Mouse (Mus musculus) gastrocnemius, postnatal 4 days (tissue): ENCODE measurements around the gene Kcnk3. TPM values are rescaled to one million over a fixed set of nuclear protein-coding genes. Genes with fewer than 3 reads are reported as not detected.

Source experiments
- DNase-seq, 2 experiments: peaks; one replicate each; pipeline ENCODE4 v3.0.0; 2021 to 2022; ENCODE audit warnings: low spot score in 2 of 2, mixed read lengths in 2 of 2
- total RNA-seq, 2 experiments: library from RNA; stranded (reverse); gene quantifications; 2 replicates each; pipeline ENCODE4 v1.2.3; 2021

The Kcnk3 gene
- total RNA-seq, 2 experiments from 2014 or later, result 2.1 to 3.3 TPM

GRCm38 (mm10) chr5:30587101-30587500 lies 869 bp upstream of the Kcnk3 start:
- DNase-seq, result no peak

GRCm38 (mm10) chr5:30588301-30588968 lies 465 bp downstream of the Kcnk3 start:
- peak in 1 of 2 experiments; percentile 25 for DNase-seq

GRCm38 (mm10) chr5:30589069-30589468 lies 1.1 kb downstream of the Kcnk3 start:
- DNase-seq, result no peak

DNA sequence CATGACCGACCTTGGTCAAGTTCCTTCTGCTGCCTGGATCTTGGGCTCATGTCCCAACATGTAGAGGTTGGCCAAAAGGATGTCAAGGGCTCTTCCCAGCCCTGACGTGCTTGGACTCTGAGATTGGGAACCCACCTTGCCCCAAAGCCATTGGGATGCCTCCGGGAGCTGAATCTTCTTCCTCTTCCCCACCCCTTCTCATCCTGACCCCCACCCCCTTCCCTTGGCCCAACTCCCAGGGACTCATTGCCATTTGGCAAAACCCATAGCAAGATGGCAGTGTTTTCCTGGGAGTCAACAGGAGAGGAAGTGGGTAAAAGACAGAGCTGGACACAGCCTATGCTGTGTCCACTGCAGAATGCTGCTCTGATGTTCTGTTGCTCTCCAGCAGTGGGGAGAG lies 1.6 kb downstream of the Kcnk3 start:
- no peak for DNase-seq

GRCm38 (mm10) chr5:30590231-30590630 lies 2.3 kb downstream of the Kcnk3 start:
- no peak for DNase-seq

- no peak for DNase-seq
These were observed 3.3 kb downstream of the Kcnk3 start for GRCm38 (mm10) chr5:30591205-30591731.

DNA sequence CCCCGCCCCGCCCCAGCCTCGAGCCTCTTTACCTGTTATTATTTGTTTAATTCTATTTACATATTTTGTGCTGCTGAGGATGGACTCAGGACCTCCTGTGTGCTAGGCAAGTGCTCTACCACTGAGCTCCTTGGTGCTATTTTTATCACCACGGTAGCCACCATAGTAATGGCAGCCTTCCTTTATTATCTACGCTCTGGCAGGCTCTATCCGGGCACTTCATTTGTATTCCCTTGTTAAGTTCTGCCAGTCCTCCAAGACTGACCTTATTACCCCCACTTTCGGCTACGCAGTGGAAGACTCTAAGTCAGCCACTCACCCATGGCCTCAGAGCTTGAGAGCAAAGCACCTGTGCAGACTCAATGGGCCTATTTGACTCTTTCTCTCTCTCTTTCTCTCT lies 3.8 kb downstream of the Kcnk3 start:
- no peak for DNase-seq

DNA sequence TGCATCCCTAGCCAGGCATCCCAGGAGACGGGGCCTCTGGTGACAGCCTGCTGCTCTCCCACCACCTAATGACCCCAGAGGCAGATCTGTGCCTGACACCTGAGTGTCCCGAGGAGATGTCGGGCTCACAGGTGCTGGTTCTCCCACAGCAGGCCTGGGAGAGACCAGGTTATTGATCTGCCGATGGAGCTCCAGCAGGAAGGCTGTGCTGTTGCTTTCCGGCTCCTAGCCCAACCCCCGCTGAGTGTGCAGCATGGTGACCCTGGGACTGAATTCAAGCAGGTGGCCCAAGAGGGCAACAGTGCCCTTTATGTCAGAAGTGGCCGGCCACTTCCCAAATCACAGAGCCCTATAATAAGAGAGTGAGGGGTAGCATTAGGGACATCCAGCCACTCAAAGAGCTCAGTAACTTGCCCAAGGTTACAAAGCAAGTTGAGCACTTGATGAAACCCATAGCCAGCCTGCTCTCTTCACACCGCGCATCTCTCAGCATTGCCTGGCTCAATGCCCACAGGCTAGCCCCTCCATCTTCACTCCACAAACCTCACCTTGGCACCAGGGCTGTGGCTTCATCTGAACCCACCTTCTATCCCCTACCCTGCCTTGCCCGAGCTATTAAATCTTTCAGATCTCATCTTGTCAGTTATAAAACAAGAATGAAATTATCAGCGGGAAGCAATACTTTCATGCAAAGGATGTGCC lies 4.5 kb downstream of the Kcnk3 start:
- no peak for DNase-seq

- DNase-seq, result no peak
These were observed 5.4 kb downstream of the Kcnk3 start for GRCm38 (mm10) chr5:30593360-30593759.

GRCm38 (mm10) chr5:30593811-30594504 lies 6.0 kb downstream of the Kcnk3 start:
- no peak for DNase-seq

GRCm38 (mm10) chr5:30594953-30595560 lies 7.1 kb downstream of the Kcnk3 start:
- DNase-seq, result no peak

GRCm38 (mm10) chr5:30601397-30601796 lies 13.4 kb downstream of the Kcnk3 start:
- DNase-seq, result no peak

DNA sequence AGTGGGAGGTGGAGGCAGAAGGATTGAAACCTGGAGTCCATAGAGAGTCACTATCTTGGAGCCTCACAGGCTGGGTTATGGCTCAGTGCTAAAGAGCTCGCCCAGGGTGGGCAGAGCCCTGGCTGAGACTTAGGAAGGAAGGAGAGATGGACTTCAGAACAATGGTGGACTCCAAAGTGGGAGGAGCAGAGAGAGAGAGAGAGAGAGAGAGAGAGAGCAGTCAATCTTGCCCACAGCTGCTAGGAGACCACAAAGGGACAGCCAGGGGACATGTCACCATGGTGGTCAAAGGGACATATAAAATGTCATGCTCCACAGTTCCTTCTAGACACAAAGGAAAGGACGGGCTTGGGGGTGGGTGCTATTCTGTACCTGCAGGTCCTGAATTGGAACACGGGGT lies 15.3 kb downstream of the Kcnk3 start:
- DNase-seq, result no peak

GRCm38 (mm10) chr5:30603926-30604325 lies 16.0 kb downstream of the Kcnk3 start:
- no peak for DNase-seq

DNA sequence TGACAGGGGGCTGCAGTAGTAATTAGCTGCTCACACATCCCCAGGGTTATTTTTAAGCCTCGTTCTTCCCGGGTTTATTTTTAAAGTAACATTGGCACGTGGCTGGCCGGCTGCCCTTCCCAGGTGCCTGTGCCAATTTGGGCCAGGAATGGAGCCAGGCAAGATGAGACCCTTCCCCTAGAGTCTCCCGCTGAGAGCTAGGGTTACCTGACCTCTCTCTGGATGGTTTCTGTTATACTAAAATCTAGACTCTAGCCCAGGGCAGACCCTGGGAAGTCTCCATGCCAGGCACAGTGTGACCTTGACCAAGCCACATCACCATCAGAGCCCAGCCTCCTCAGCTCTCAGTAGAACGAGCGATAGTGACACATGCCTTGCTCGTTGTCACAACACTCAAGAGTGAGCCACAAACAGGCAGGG lies 16.8 kb downstream of the Kcnk3 start:
- DNase-seq, result no peak

- no peak for DNase-seq
These were observed 17.7 kb downstream of the Kcnk3 start for GRCm38 (mm10) chr5:30605649-30606048.

DNA sequence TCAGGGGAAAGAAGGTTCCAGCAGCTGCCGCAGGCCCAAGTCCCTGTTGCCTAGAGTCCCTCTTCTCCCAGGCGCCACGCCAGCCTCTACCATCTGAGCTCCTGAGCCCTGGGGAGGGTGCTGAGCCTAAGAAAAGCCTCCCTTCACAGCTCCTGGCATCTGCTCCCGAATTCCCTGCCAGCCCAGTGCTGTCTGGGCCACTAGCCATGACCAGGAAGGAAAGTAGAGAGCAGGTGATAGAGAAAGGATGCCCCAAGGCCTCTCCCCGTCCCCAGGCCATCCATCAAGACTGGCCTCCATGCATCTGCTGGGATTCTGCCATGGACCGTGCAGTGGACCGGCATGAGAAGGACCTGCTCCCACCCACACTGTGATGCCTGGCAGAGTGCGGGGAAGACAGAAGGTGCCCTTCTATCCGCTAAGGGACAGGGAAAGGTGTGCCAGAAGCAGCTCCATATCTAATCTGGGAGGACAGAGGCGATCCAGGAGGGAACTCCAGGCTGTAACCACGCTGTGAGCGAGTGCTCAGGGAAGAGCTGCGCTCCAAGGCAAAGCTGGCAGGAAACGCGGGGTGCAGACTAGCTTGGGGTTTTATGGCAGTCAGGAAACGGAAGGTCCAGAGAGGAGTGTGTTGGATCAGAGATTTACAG lies 18.6 kb downstream of the Kcnk3 start:
- DNase-seq, result peak in 1 of 2 experiments; percentile 41

DNA sequence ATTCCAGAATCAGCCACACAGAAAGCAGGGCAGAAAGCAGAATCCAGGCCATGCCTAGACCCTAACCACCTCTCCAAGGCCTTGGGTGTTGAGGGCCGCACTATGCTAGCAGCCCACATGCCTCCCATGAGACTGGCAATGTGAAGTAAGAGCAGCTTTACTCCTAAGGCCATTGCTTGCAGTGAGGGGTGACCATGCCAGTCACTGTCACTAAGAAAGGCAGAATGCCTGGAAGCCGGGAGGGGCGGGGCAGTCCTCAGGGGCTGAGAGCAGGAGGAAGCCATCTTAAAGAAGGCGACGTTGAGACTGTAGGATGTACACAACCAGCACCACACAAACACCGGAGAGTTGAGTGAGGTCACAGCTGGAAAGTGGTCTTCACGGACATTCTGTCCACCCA lies 21.1 kb downstream of the Kcnk3 start:
- no peak for DNase-seq

GRCm38 (mm10) chr5:30609918-30610645 lies 22.1 kb downstream of the Kcnk3 start:
- DNase-seq, result no peak

GRCm38 (mm10) chr5:30611091-30611490 lies 23.1 kb downstream of the Kcnk3 start:
- DNase-seq, result no peak
